Mouse (Mus musculus): Measurements from ENCODE around the gene Map1b.

The Map1b gene

DNA sequence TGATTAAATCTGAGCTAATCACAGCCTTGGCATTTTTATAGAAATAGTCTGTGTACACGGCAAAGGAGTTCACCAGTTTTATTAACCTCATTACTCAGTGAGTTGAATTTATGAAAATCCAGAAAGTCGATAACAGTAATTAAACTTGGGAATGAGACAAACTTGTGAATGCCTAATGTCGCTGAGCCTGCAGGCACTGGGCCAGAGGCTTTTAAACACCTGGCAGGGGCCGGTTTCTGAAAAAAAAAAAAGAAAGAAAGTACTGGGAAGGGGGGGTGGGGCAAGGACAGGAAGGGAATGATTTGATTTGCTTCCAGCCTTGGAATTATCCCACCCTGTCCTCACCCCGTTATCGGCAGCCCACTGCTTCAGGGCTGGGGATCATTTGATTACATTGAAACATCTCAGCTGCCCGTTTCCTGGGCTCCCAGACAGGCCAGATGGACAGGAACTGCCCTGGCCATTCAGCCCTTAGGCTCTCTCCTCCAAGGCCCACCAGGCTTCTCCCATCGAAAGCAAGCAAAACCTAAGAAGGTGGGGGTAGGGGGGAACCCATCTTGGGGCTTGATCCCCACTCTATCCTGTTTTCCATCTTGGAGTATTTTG, 21.7 kb upstream of the Map1b start:
- intact Hi-C loops (cut with DNase I): no loop called here

DNA sequence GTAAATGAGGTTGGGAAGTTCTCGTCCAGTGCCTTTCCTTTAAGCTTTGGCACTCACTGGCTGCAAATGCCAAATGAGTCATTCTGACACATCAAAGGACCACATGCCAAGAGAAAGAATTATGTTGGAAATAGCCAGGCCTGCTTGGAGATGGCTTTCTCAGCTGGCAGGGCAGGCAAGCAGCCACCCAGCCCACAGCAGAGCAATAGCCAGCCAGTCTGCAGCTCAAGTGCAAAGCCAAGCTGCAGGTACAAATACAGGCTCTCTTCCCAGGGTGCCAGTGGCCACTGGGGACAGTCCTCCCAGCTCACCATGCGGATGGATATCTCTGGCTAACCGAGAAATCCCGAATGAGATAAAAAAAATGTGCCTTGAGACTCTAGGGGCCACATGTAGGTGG, 12.1 kb upstream of the Map1b start:
- intact Hi-C loops (cut with DNase I): no loop called here

DNA sequence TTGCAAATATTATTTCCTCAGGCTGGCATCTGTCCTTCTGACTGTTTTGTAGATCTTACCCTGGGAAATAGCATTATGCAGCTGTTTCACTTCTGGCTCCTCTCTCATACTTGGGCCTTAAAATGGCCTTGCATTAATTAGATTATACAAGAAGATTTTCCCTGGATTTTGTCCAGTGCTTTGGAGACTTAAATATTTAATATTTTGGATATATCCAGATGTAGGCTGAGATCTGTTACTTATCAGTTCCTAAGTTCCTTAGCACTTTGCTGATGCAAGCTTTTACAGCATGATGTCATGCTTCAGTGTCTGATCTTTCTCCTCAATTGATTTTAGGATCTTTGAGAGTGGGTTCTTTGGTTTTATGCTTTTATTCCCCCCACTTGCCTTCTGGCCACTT, 11.6 kb upstream of the Map1b start:
- intact Hi-C loops (cut with DNase I): no loop called here

GRCm38 (mm10) chr13:99525491-99525890, 9.2 kb upstream of the Map1b start:
- intact Hi-C loops (cut with DNase I): no loop called here

DNA sequence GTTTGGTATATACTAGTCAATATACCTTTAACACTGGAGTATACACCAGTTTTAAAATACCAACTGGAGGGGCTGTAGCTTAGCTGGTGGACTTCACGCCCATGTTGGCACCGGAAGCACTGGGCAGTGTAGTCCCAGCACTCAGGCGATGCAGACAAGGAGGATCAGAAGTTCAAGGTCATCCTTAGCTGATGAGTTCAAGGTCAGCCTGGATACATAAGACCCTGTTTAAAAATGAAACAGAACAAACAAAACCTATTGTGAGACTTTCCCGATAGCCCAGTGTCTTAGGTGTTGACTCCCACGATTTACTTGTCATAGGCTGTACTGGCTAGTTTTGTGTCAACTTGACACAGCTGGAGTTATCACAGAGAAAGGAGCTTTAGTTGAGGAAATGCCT, 1.5 kb upstream of the Map1b start:
- intact Hi-C loops (cut with DNase I): loop anchor here (5.0 kb wide), 1 partner anchor 39 kb away; no protein-coding TSS in a partner anchor

DNA sequence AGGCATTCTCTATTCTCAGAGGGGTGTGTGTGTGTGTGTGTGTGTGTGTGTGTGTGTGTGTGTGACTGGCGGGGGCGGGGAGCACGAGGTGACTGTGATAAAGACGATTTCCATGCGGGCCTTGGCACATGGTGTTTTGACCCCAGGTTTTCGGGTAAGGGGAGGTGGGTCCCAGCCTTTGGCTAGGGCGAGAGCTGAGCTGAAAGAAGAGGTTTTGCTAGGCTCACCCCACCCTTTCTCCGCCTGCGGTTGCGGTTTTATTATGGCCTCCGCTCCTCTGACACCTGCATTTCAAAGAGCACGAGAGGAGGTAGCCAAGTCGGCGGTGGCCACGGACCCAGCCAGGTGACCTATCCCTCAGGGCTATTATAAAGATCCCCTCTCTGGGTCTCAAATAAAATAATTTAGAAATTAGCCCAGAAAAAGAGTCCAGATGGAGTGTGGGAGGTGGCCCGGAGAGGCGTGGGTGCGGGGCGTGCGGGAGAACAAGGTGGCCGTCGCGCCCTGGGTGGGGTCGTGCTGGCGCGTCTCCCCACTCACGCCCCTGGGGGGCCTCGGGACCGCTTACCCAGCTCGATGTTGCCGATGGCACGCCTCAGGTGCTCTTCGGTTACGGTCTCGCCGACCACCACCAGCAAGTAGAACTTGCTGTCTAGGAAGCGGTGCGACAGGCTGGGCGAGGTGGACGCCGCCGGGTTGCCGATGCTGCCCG, 448 bp downstream of the Map1b start:
- intact Hi-C loops (cut with DNase I): loop anchor here (2.0 to 5.0 kb wide), 2 partner anchors 41 to 321 kb away; no protein-coding TSS in a partner anchor

- intact Hi-C loops (cut with DNase I): loop anchor here (2.0 to 5.0 kb wide), 3 partner anchors 42 to 322 kb away; no protein-coding TSS in a partner anchor
These were observed 1.3 kb downstream of the Map1b start for GRCm38 (mm10) chr13:99514917-99515591.

GRCm38 (mm10) chr13:99513990-99514389, 2.4 kb downstream of the Map1b start:
- intact Hi-C loops (cut with DNase I): loop anchor here (2.0 to 5.0 kb wide), 2 partner anchors 137 to 323 kb away; no protein-coding TSS in a partner anchor

- intact Hi-C loops (cut with DNase I): loop anchor here (5.0 kb wide), 1 partner anchor 136 kb away; no protein-coding TSS in a partner anchor
These were observed 3.2 kb downstream of the Map1b start for GRCm38 (mm10) chr13:99513138-99513537.

- intact Hi-C loops (cut with DNase I): loop anchor here (5.0 kb wide), 1 partner anchor 133 kb away; no protein-coding TSS in a partner anchor
These were observed 6.4 kb downstream of the Map1b start for GRCm38 (mm10) chr13:99509896-99510295.

DNA sequence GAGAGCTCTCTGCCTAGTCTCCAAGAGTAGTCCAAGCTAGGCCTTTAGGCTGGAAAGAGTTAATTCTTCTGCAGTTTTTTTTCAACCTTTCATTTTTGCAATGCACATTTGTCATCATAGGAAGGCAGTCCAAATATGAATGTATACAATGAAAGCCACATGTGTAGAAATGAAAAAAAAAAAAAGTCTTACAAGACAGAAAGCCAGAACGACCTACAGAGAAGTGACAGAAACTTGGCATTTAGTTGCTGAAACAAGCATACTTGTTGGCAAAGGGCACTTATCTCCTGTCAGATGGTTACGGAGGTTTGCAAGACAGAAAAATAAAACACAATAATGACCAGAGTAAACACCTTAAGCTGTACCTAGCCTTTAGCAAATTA, 9.8 kb downstream of the Map1b start:
- intact Hi-C loops (cut with DNase I): no loop called here

DNA sequence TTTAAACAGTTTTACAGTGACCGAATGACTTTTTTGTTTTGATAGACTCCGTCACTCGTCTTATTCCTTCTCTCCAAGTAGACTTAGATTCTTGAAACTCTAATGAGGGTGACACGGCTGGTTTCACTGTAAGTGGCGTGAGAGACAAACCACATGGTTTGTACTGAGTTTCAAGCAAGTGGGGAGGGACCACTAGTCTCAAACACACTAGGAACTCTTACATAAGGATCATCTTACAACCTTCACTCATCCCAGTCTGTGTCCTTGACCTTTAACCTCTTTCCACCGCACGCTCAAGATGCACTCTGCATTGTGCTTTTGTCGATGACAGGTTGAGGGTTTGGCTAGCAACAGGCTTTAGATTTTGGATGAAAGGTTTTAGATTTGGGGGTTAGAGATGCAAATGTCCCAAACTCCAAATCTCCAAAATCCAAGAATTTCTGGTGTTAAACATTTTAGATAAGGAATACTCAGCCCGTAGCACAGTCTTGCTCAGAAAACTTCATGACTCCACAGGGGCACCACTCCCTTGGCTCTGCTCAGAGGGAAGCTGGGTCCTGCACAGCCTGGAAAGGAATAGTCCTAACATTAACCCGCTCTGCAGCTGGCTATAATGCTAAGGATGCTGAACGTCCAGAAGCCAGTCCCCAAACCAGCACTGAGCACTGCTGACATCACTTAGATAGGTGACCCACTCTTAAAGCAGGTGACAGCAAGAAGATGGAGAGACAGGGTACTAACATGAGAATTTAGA, 10.3 kb downstream of the Map1b start:
- intact Hi-C loops (cut with DNase I): no loop called here

- intact Hi-C loops (cut with DNase I): no loop called here
These were observed 12.9 kb downstream of the Map1b start for GRCm38 (mm10) chr13:99503370-99503979.

GRCm38 (mm10) chr13:99502911-99503310, 13.4 kb downstream of the Map1b start:
- intact Hi-C loops (cut with DNase I): no loop called here

- intact Hi-C loops (cut with DNase I): no loop called here
These were observed 14.1 kb downstream of the Map1b start for GRCm38 (mm10) chr13:99502126-99502744.

DNA sequence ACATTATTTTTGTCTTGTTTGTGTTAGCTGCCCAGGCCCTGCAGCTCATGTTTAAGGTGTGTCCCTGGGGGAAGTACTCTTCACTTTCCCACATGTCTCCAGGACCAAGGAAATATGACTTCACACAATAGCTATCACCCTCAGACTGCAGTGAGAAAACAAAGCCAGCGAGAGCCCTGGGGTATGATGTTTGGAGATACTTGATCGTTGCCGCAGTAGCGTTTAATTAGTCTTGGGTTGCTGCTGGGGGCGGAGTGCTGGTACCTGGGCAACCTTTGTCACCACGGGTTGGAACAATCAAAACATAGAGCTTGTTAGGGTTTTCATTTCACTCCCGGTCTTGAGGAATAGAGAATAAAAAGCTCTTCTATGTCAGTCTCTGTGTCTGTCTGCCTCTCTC, 14.9 kb downstream of the Map1b start:
- intact Hi-C loops (cut with DNase I): no loop called here

- intact Hi-C loops (cut with DNase I): no loop called here
These were observed 15.7 kb downstream of the Map1b start for GRCm38 (mm10) chr13:99500609-99501008.

DNA sequence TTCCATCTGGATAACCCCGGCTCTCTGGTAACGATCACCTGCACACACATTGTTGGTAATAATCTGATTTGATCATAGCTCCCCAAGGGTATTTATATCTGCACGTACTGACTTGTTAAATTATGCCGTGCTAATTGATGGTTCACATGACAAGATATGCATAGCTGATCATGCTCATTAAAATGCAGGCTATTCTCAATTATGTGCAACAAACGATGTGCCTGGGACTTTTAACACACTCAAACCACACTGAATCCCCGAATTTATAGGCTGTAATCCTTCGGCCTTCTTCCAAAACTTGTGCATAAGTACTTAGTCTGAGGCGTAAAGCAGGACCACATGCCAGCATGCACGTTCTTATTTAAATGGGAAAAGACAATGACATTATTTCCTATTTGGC, 16.6 kb downstream of the Map1b start:
- intact Hi-C loops (cut with DNase I): loop anchor here (5.0 kb wide), 1 partner anchor 338 kb away; no protein-coding TSS in a partner anchor

DNA sequence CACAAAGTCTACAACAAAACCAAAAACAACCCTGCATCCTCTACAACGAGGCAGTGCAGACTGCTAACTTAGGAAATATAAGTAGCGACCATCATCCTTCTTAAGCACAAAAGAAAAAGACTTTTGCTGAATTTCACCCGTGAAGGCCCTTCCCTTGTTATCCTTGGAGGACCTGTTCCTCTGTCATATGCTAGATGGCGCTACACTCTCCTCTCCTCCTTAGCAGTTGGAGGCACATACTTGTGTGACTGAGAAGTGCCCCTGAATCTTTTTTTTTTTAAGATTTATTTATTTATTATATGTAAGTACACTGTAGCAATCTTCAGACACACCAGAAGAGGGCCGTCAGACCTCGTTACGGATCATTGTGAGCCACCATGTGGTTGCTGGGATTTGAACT, 20.2 kb downstream of the Map1b start:
- intact Hi-C loops (cut with DNase I): loop anchor here (5.0 kb wide), 1 partner anchor 341 kb away; no protein-coding TSS in a partner anchor

GRCm38 (mm10) chr13:99494416-99494815, 21.9 kb downstream of the Map1b start:
- intact Hi-C loops (cut with DNase I): no loop called here

Data from adrenal gland (tissue).